Mouse (Mus musculus): ENCODE results near the gene Entpd7. TPM values are rescaled to one million over a fixed set of nuclear protein-coding genes. Genes with fewer than 3 reads are reported as not detected.

The Entpd7 gene
- polyA plus RNA-seq, 1 experiment = 1.4 TPM

GRCm38 (mm10) chr19:43729296-43730036, 40.0 kb downstream of the Entpd7 start:
- no peak for TF ChIP-seq GATA1 (IDR thresholded peaks at IDR 0.05; ENCODE audit: low read length)

GRCm38 (mm10) chr19:43730037-43730428, 40.6 kb downstream of the Entpd7 start:
- no peak for TF ChIP-seq GATA1 (IDR thresholded peaks at IDR 0.05; ENCODE audit: low read length)

GRCm38 (mm10) chr19:43731157-43731556, 41.7 kb downstream of the Entpd7 start:
- TF ChIP-seq GATA1 (IDR thresholded peaks at IDR 0.05; ENCODE audit: low read length) = no peak

- TF ChIP-seq GATA1 (IDR thresholded peaks at IDR 0.05; ENCODE audit: low read length) = no peak
These were observed 48.9 kb downstream of the Entpd7 start for GRCm38 (mm10) chr19:43738409-43738808.

GRCm38 (mm10) chr19:43743401-43743800, 53.9 kb downstream of the Entpd7 start:
- no peak for TF ChIP-seq GATA1 (IDR thresholded peaks at IDR 0.05; ENCODE audit: low read length)

GRCm38 (mm10) chr19:43745740-43746139, 56.3 kb downstream of the Entpd7 start:
- TF ChIP-seq GATA1 (IDR thresholded peaks at IDR 0.05; ENCODE audit: low read length) = no peak

GRCm38 (mm10) chr19:43747877-43748276, 58.4 kb downstream of the Entpd7 start:
- no peak for TF ChIP-seq GATA1 (IDR thresholded peaks at IDR 0.05; ENCODE audit: low read length)

- no peak for TF ChIP-seq GATA1 (IDR thresholded peaks at IDR 0.05; ENCODE audit: low read length)
These were observed 60.5 kb downstream of the Entpd7 start for GRCm38 (mm10) chr19:43750008-43750407.

GRCm38 (mm10) chr19:43752489-43753225, 63.2 kb downstream of the Entpd7 start, which contains the start of the genes Cutc and Cox15:
TSS of gene Cutc (plus strand) at chr19:43752996.
TSS of gene Cox15 (minus strand) at chr19:43753000.
- no peak for TF ChIP-seq GATA1 (IDR thresholded peaks at IDR 0.05; ENCODE audit: low read length)

GRCm38 (mm10) chr19:43753226-43753835, 63.9 kb downstream of the Entpd7 start:
- no peak for TF ChIP-seq GATA1 (IDR thresholded peaks at IDR 0.05; ENCODE audit: low read length)

- TF ChIP-seq GATA1 (IDR thresholded peaks at IDR 0.05; ENCODE audit: low read length) = no peak
These were observed 64.8 kb downstream of the Entpd7 start for GRCm38 (mm10) chr19:43754237-43754636.

- no peak for TF ChIP-seq GATA1 (IDR thresholded peaks at IDR 0.05; ENCODE audit: low read length)
These were observed 65.4 kb downstream of the Entpd7 start for GRCm38 (mm10) chr19:43754872-43755271.

- TF ChIP-seq GATA1 (IDR thresholded peaks at IDR 0.05; ENCODE audit: low read length) = no peak
These were observed 71.0 kb downstream of the Entpd7 start for GRCm38 (mm10) chr19:43760504-43760903.

GRCm38 (mm10) chr19:43761543-43762256, 72.2 kb downstream of the Entpd7 start:
- TF ChIP-seq GATA1 (IDR thresholded peaks at IDR 0.05; ENCODE audit: low read length) = no peak

GRCm38 (mm10) chr19:43762410-43762809, 72.9 kb downstream of the Entpd7 start:
- TF ChIP-seq GATA1 (IDR thresholded peaks at IDR 0.05; ENCODE audit: low read length) = no peak

- TF ChIP-seq GATA1 (IDR thresholded peaks at IDR 0.05; ENCODE audit: low read length) = no peak
These were observed 77.0 kb downstream of the Entpd7 start for GRCm38 (mm10) chr19:43766451-43766850.
